Mouse (Mus musculus) heart, postnatal 25 days (tissue): ENCODE measurements at regions not wholly inside any gene's neighbourhood (a gene's known extent, or its start where the extent isn't known, plus 50 kb on each side); places are given as distances from the start of the nearest gene placed in this dataset.
"Not testable (repeated sequence)": the region's sequence is repeated elsewhere in the genome, so short reads cannot be mapped to it uniquely, and the experiment has no call there.

Source experiments
- DNase-seq: peaks from one replicate; pipeline ENCODE4 v3.0.0; 2022; ENCODE audit warnings: low spot score
- intact Hi-C: fragments of 180-260 bp; cut with DNase I; formaldehyde crosslinking; loops from one replicate; pipeline ENCODE4 v1.15.1; 2025

DNA sequence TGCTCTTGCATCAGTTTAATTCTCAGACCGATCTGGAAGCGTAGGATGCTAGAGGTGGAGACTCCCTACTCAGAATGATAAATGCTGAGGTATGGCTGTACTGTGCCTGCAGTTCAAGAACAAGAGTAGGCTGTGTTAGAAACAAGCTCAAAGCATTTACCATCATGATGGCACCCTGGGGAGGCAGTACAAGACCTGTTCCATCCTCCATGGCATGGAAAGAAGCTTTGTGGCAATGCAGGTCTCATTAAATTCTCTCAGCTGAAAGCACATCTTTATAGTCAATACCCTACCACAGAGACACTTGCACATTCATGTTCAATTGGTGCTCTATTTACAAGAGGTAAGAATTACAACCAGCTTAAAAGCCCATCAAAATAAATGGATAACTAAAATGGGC is 209.5 kb downstream of the Tbl1xr1 start:
- intact Hi-C loops = no loop called here
- DNase-seq = no peak

GRCm38 (mm10) chr3:22293466-22293865 is 217.0 kb downstream of the Tbl1xr1 start:
- intact Hi-C loops = no loop called here
- no peak for DNase-seq

- intact Hi-C loops, DNase-seq: not testable (repeated sequence)
Measured at GRCm38 (mm10) chr3:22294081-22294480, 217.6 kb downstream of the Tbl1xr1 start.

GRCm38 (mm10) chr3:22296925-22297324 is 220.5 kb downstream of the Tbl1xr1 start:
- intact Hi-C loops, DNase-seq: not testable (repeated sequence)

GRCm38 (mm10) chr3:22297831-22298230 is 221.4 kb downstream of the Tbl1xr1 start:
- DNase-seq, intact Hi-C loops: not testable (repeated sequence)

DNA sequence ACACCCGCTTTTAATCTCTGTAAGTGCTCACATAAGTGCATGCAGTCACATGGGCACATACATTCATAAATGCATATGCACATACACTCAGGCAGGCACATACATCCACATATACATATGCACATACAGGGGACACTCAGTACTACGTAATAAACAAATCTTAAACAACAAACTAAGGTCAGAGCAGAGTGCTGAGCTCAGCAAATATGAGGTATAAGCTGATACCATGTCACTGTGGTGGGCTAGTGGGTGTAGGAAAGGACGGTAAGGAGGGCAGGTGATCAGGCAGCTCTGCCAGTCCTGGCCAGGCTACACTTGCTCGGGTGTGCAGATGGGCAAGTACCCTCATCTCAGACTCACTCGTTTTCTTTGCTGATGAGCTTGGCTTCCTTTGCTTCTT is 224.1 kb downstream of the Tbl1xr1 start:
- intact Hi-C loops = loop anchor here (10.0 kb wide), 1 partner anchor 1646 kb away; no protein-coding TSS in a partner anchor
- no peak for DNase-seq

- intact Hi-C loops = loop anchor here (10.0 kb wide), 1 partner anchor 1647 kb away; no protein-coding TSS in a partner anchor
Measured at GRCm38 (mm10) chr3:22301991-22302517, 225.6 kb downstream of the Tbl1xr1 start.

DNA sequence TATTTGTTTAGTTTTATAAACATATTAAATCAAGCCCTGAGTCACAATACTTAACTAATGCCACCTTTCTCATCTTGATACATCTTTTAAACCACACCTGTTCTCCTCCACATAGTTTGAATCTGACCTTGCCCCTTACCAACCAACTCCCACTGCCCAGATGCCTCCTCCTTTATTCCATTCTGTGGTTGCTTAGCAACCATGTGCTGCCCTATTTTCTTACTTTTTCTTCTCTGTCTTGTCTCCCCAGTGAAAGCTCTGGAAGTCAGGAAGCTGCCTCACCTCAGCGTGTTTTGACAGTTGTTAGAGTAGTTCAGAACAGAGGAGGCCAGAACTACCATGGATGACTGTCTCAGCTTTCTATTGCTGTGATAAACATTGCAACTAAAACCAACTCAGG is 227.7 kb downstream of the Tbl1xr1 start:
- intact Hi-C loops = loop anchor here (10.0 kb wide), 1 partner anchor 1649 kb away; no protein-coding TSS in a partner anchor
- no peak for DNase-seq

More at GRCm38 (mm10) chr3:22301991-22302517, 225.6 kb downstream of the Tbl1xr1 start:
- DNase-seq = no peak

- intact Hi-C loops = loop anchor here (10.0 kb wide), 1 partner anchor 1652 kb away; no protein-coding TSS in a partner anchor
- DNase-seq = no peak
Measured at GRCm38 (mm10) chr3:22306624-22307023, 230.2 kb downstream of the Tbl1xr1 start.

DNA sequence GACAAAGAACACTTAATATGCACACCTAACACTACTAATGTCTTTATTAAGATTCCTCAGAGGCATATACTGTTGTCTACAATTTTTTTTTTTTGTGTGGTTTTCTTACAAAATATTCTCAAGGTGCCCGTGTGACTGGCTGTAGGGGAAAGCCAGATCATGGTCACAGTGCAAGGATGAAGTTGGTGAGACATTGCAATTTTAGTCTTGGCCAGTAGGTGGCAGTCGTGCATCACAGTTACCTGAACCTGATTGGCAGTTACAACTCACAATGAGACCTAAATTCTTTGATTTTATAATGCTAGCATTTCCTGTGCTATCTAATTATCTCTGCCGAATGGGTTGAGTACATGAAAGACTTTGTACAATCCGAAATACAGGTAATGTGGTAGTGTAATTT is 232.5 kb downstream of the Tbl1xr1 start:
- intact Hi-C loops = loop anchor here (10.0 kb wide), 1 partner anchor 1654 kb away; no protein-coding TSS in a partner anchor
- DNase-seq = no peak

GRCm38 (mm10) chr3:22316466-22317185 is 240.2 kb downstream of the Tbl1xr1 start:
- intact Hi-C loops = no loop called here
- no peak for DNase-seq

DNA sequence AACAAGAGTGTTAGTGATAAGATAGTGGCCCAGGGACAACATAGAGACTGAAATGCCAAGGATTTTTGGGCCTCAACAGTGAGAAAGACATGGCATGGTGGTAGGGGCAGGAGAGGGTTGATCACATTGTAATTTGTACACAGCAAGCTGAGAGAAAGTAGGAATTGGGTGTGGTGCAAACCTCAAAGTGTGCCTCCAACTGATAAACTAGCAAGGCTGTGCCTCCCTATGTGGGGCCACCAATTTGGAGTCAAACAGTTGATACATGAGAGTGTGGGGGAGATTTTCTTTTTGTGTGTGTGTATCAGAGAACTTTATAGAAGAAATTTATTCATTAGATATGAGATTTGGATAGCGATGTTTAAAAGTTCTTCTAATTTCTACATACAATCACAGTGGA is 244.0 kb downstream of the Tbl1xr1 start:
- intact Hi-C loops, DNase-seq: not testable (repeated sequence)

GRCm38 (mm10) chr3:22331240-22331639 is 254.8 kb downstream of the Tbl1xr1 start:
- intact Hi-C loops = no loop called here
- DNase-seq = no peak
